Mouse (Mus musculus) liver, embryonic 18 days (tissue): ENCODE results near the gene Nat8f4. TPM values are rescaled to one million over a fixed set of nuclear protein-coding genes. Genes with fewer than 3 reads are reported as not detected.

Source experiments
- polyA plus RNA-seq: library from polyadenylated mRNA; depleted of rRNA; stranded (reverse); fragments of >200 nt; gene quantifications from 2 replicates; pipeline ENCODE4 v1.2.3, GENCODE M21; 2012; rRNA removed

Gene Nat8f4
- 2.3 and 2.4 TPM in 2 replicates for polyA plus RNA-seq

GRCm38 (mm10) chr6:85904642-85905061 is at the start of gene Nat8f4:
Gene Nat8f4, minus strand, starts transcription at chr6:85904884.

DNA sequence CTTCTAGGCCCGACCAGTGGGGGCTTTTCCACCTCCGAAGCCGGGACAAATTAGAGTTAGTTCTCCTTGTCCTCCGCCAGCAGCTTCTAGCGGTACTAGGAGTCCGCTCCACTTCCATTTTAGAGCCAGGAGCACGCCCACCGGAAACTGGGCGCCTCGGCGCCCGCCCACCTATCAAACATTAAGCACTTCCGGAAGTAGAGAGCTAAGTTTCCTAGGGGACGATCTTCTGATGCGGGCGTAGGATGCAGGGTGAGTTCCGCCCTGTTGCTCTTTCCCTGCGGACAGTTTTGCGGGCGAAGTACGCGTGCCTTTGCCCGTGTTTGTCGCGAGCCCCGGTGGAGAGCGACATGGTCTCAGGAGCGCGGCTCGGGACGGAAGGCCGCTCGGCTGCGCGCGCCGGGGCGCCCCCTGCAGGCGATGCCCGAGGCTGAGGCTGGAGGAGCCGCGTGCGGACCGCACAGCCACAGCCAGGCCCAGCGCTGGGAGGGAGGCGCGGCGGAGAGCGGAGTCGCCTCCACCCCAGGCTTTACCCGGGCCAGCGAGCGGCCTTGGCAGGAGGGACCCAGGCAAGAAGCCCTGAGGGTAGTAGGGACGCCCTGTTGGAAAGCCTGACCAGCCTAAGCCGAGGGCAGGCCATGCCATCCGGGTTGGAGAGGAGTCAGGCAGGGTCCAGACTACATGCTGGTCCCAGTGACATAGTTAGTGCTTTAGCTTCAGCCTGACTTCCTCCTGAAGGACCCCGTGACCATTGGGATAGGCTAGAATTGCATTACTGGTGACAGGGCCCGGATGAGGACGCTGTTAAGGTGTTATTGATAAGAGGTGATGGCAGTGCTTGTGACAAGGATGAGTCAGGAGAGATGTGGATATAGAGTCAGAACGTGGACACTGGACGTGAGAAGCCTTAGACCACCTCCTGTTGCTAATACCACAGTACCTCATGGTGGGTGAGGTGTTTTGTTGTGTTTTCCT is 11.1 kb upstream of the Nat8f4 start, which contains the start of gene Nat8f1:
Gene Nat8f1, minus strand, starts transcription at position 149 of the 975 bp plus-strand sequence.

DNA sequence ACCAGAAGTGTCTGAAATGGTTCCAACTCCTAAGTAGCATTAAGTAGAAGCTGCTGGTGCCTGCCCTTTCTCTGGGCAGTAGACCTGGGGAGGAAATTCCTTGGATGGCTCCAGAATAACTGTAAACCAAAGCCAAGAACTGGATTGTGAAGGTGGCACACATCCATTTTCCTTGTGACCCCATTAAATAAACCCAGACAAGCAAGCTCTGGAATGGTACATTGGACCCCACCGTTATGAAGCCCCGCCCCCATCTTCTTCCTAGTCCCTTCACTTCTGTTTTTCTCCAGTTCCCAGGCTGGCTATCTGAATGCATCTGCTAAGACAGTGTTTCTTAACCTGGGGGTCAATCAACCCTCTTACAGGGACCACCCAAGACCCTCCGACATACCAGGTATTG is 6.9 kb upstream of the Nat8f4 start, which contains the start of gene Tprkb:
Gene Tprkb, plus strand, starts transcription at position 279 of the 400 bp plus-strand sequence.

GRCm38 (mm10) chr6:85869006-85869405 is 35.7 kb downstream of the Nat8f4 start, which contains the start of gene Nat8f2:
Gene Nat8f2, minus strand, starts transcription at chr6:85869158.

Other genes with a start within 250 kb of the Nat8f4 start
- gene Nat8f7, start 191.7 kb downstream of the Nat8f4 start, polyA plus RNA-seq = 0.01 and 0.02 TPM in 2 replicates
- gene Nat8f3, start 139.1 kb downstream of the Nat8f4 start, polyA plus RNA-seq = 0.04 TPM in 1 of 2 replicates, not detected in the other
- gene Nat8f6, start 83.9 kb downstream of the Nat8f4 start, polyA plus RNA-seq = 0.06 TPM in 1 of 2 replicates, not detected in the other
- gene Nat8f5, start 83.9 kb downstream of the Nat8f4 start, polyA plus RNA-seq = 0.02 TPM in 1 of 2 replicates, not detected in the other
- gene Nat8, start 72.8 kb downstream of the Nat8f4 start, polyA plus RNA-seq = 0.03 and 0.12 TPM in 2 replicates
- 0.15 and 0.24 TPM in 2 replicates for gene Nat8f2, start 35.7 kb downstream of the Nat8f4 start, polyA plus RNA-seq
- gene Tprkb, start 7.0 kb upstream of the Nat8f4 start, polyA plus RNA-seq = 21.2 and 23.1 TPM in 2 replicates
- 73.5 and 78.9 TPM in 2 replicates for gene Nat8f1, start 10.8 kb upstream of the Nat8f4 start, polyA plus RNA-seq
- gene Dusp11, start 56.8 kb upstream of the Nat8f4 start, polyA plus RNA-seq = 19.2 and 20.3 TPM in 2 replicates
- not detected in 2 replicates for gene Figla, start 111.3 kb upstream of the Nat8f4 start, polyA plus RNA-seq
- gene Add2, start 123.8 kb upstream of the Nat8f4 start, polyA plus RNA-seq = 32.1 and 33.2 TPM in 2 replicates